Mouse (Mus musculus) CH12.LX (cell line): ENCODE data around the gene Grk3. TPM values are rescaled to one million over a fixed set of nuclear protein-coding genes. Genes with fewer than 3 reads are reported as not detected.

ENCODE experiments used
- DNase-seq: peaks from one replicate; pipeline ENCODE4 v3.0.0-alpha.2; 2013; ENCODE audit errors: extremely low read depth
- H3K27ac ChIP-seq: 2 replicates; pipeline ENCODE4 v1.5.1; 2012; ENCODE audit warnings: low read depth, mild to moderate bottlenecking, control low read depth, moderate library complexity; ENCODE audit not compliant: insufficient read depth
- H3K27me3 ChIP-seq: replicated peaks from 2 replicates; pipeline ENCODE3; 2012; ENCODE audit warnings: inconsistent platforms
- H3K36me3 ChIP-seq, 2 experiments: replicated peaks in 1 of 2; 2 replicates each; pipeline versions ENCODE3 to v1.6.1; 2012; ENCODE audit warnings: inconsistent platforms in 1 of 2, low read length in 1 of 2, mild to moderate bottlenecking in 1 of 2, mixed read lengths in 1 of 2, moderate library complexity in 1 of 2; ENCODE audit not compliant: control insufficient read depth in 1 of 2, insufficient read depth in 1 of 2
- H3K4me1 ChIP-seq, 2 experiments: 2 replicates each; pipeline ENCODE4 v1.6.1; 2012; ENCODE audit warnings: inconsistent platforms in 1 of 2, moderate library complexity in 1 of 2; ENCODE audit not compliant: insufficient read depth in 2 of 2, control insufficient read depth in 1 of 2
- H3K4me2 ChIP-seq: 2 replicates; pipeline ENCODE4 v1.6.1; 2012; ENCODE audit warnings: low read depth, mild to moderate bottlenecking, control low read depth; ENCODE audit not compliant: poor library complexity, insufficient read depth, severe bottlenecking
- H3K4me3 ChIP-seq, 3 experiments: fragments of 150-350 bp in 1 of 3; sonication (generic) in 1 of 3; replicated peaks in 1 of 3; 2 replicates each; pipeline versions ENCODE3 to v1.5.1; 2011 to 2012; ENCODE audit warnings: low read depth in 2 of 3, low read length in 2 of 3, mild to moderate bottlenecking in 2 of 3, moderate library complexity in 2 of 3, control low read depth in 1 of 3, improper control_type of control experiment in 1 of 3, inconsistent platforms in 1 of 3, mixed read lengths in 1 of 3; ENCODE audit not compliant: poor library complexity in 1 of 3
- H3K79me2 ChIP-seq: replicated peaks from 2 replicates; pipeline ENCODE4 v1.6.1; 2012; ENCODE audit warnings: mild to moderate bottlenecking, moderate library complexity; ENCODE audit not compliant: control insufficient read depth, poor library complexity, insufficient read depth, severe bottlenecking; ENCODE audit errors: extremely low read depth
- H3K9ac ChIP-seq: 2 replicates; pipeline ENCODE4 v1.6.1; 2012; ENCODE audit warnings: low read depth, mild to moderate bottlenecking, control low read depth, moderate library complexity; ENCODE audit not compliant: insufficient read depth
- H3K9me3 ChIP-seq: replicated peaks from 2 replicates; pipeline ENCODE3; 2012; ENCODE audit warnings: low read length, inconsistent platforms, mixed read lengths
- BHLHE40 ChIP-seq: IDR thresholded peaks from 2 replicates; pipeline ENCODE4 v1.6.1; 2011; ENCODE audit warnings: mild to moderate bottlenecking, low read depth, low read length, improper control_type of control experiment
- CTCF ChIP-seq, 2 experiments: IDR thresholded peaks in 1 of 2; conservative IDR thresholded peaks in 1 of 2; 2 replicates each; pipeline ENCODE4 v1.5.1; 2011 to 2012; ENCODE audit warnings: low read depth in 2 of 2, low read length in 2 of 2, improper control_type of control experiment in 1 of 2, inconsistent platforms in 1 of 2, mild to moderate bottlenecking in 1 of 2, moderate library complexity in 1 of 2
- E2F4 ChIP-seq: IDR thresholded peaks from 2 replicates; pipeline ENCODE4 v1.6.1; 2011; ENCODE audit warnings: low read depth, low read length, improper control_type of control experiment; ENCODE audit not compliant: insufficient replicate concordance
- ETS1 ChIP-seq: conservative IDR thresholded peaks from 2 replicates; pipeline ENCODE4 v1.6.1; 2012; ENCODE audit warnings: low read depth, mild to moderate bottlenecking, inconsistent platforms, low read length, improper control_type of control experiment, moderate library complexity
- HCFC1 ChIP-seq: IDR thresholded peaks from 2 replicates; pipeline ENCODE4 v1.6.1; 2012; ENCODE audit warnings: low read depth, mild to moderate bottlenecking, inconsistent platforms, low read length, improper control_type of control experiment
- IRF4 ChIP-seq: IDR thresholded peaks from 2 replicates; pipeline ENCODE4 v1.6.1; 2014; ENCODE audit warnings: low read depth, mild to moderate bottlenecking, inconsistent platforms, low read length, improper control_type of control experiment
- JUND ChIP-seq: conservative IDR thresholded peaks from 2 replicates; pipeline ENCODE4 v1.6.1; 2011; ENCODE audit warnings: low read depth, low read length, improper control_type of control experiment
- MAFK ChIP-seq: IDR thresholded peaks from 2 replicates; pipeline ENCODE4 v1.6.1; 2011; ENCODE audit warnings: low read length, improper control_type of control experiment; ENCODE audit not compliant: insufficient replicate concordance
- MAX ChIP-seq: IDR thresholded peaks from 2 replicates; pipeline ENCODE4 v1.6.1; 2011; ENCODE audit warnings: low read length, improper control_type of control experiment
- MAZ ChIP-seq: IDR thresholded peaks from 2 replicates; pipeline ENCODE4 v1.6.1; 2012; ENCODE audit warnings: low read depth, mild to moderate bottlenecking, inconsistent platforms, low read length, improper control_type of control experiment, moderate library complexity
- MEF2A ChIP-seq: IDR thresholded peaks from 2 replicates; pipeline ENCODE4 v1.6.1; 2014; ENCODE audit warnings: low read depth, mild to moderate bottlenecking, inconsistent platforms, low read length, improper control_type of control experiment, borderline replicate concordance
- NELFE ChIP-seq: IDR thresholded peaks from 2 replicates; pipeline ENCODE4 v1.6.1; 2011; ENCODE audit warnings: low read depth, low read length, improper control_type of control experiment
- NRF1 ChIP-seq: IDR thresholded peaks from 2 replicates; pipeline ENCODE4 v1.6.1; 2014; ENCODE audit warnings: low read depth, mild to moderate bottlenecking, inconsistent platforms, low read length, improper control_type of control experiment, moderate library complexity
- POLR2A ChIP-seq: IDR thresholded peaks from 2 replicates; pipeline ENCODE4 v1.6.1; 2011; ENCODE audit warnings: low read depth, mild to moderate bottlenecking, improper control_type of control experiment, low read length
- RAD21 ChIP-seq: IDR thresholded peaks from 2 replicates; pipeline ENCODE4 v1.6.1; 2011; ENCODE audit warnings: low read depth, mild to moderate bottlenecking, low read length, improper control_type of control experiment, moderate library complexity
- RCOR1 ChIP-seq: conservative IDR thresholded peaks from 2 replicates; pipeline ENCODE4 v1.6.1; 2012; ENCODE audit warnings: low read depth, mild to moderate bottlenecking, inconsistent platforms, low read length, improper control_type of control experiment
- SMC3 ChIP-seq: IDR thresholded peaks from 2 replicates; pipeline ENCODE4 v1.6.1; 2011; ENCODE audit warnings: low read depth, low read length, improper control_type of control experiment
- TBP ChIP-seq: conservative IDR thresholded peaks from 2 replicates; pipeline ENCODE4 v1.6.1; 2011; ENCODE audit warnings: low read depth, low read length, improper control_type of control experiment
- TCF12 ChIP-seq: IDR thresholded peaks from 2 replicates; pipeline ENCODE4 v1.6.1; 2014; ENCODE audit warnings: low read depth, mild to moderate bottlenecking, inconsistent platforms, low read length, improper control_type of control experiment
- UBTF ChIP-seq: IDR thresholded peaks from 2 replicates; pipeline ENCODE4 v1.6.1; 2012; ENCODE audit warnings: low read depth, mild to moderate bottlenecking, inconsistent platforms, low read length, improper control_type of control experiment, moderate library complexity
- USF1 ChIP-seq: IDR thresholded peaks from 2 replicates; pipeline ENCODE4 v1.6.1; 2014; ENCODE audit warnings: low read depth, mild to moderate bottlenecking, inconsistent platforms, low read length, improper control_type of control experiment
- ZKSCAN1 ChIP-seq: IDR thresholded peaks from 2 replicates; pipeline ENCODE4 v1.6.1; 2012; ENCODE audit warnings: low read depth, inconsistent platforms, low read length, improper control_type of control experiment, borderline replicate concordance
- ZMIZ1 ChIP-seq: IDR thresholded peaks from 2 replicates; pipeline ENCODE4 v1.6.1; 2012; ENCODE audit warnings: low read depth, mild to moderate bottlenecking, inconsistent platforms, low read length, improper control_type of control experiment
- ZNF384 ChIP-seq: IDR thresholded peaks from 2 replicates; pipeline ENCODE4 v1.6.1; 2012; ENCODE audit warnings: low read depth, low read length, improper control_type of control experiment, inconsistent platforms
- dilution Hi-C: fragments of 300-500 bp; cut with MboI; formaldehyde crosslinking; loops from 2 replicates; pipeline ENCODE4 v1.14.3; 2020; ENCODE audit warnings: low sequenced_read_pairs; ENCODE audit not compliant: extremely low pct_unique_long_range_greater_than_20kb, extremely low pct_ligation_motif_present
- in situ Hi-C: fragments of 300-500 bp; cut with MboI; formaldehyde crosslinking; loops from 3 replicates; pipeline ENCODE4 v1.14.3; 2019; ENCODE audit warnings: low sequenced_read_pairs, low pct_ligation_motif_present, low pct_unique_long_range_greater_than_20kb, mixed read lengths
- polyA plus RNA-seq: library from polyadenylated mRNA; unstranded; fragments of >175 nt; gene quantifications from 2 replicates; pipeline ENCODE4 v1.2.1, GENCODE M21; 2012; ENCODE audit warnings: low read depth; ENCODE audit not compliant: insufficient read length
- total RNA-seq, 2 experiments: library from RNA; depleted of rRNA; stranded (reverse); fragments of 300-350 nt in 1 of 2; fragments of >200 nt in 1 of 2; gene quantifications; 2 replicates each; pipeline ENCODE4 v1.2.3; 2012 to 2014

Gene Grk3
- total RNA-seq (2012; rRNA removed) = not detected in 2 replicates
- not detected in 2 replicates for total RNA-seq (2014; rRNA removed)
- polyA plus RNA-seq = not detected in 2 replicates

GRCm38 (mm10) chr5:113015236-113016061 is at the start of gene Grk3:
Gene Grk3 (minus strand): TSS chr5:113015791.
- no peak within 1 kb of the TSS for H3K4me2 ChIP-seq
- no peak within 1 kb of the TSS for H3K27ac ChIP-seq
- dilution Hi-C loops (no loop called here), in situ Hi-C loops (no loop called here)
- H3K27me3 ChIP-seq = no peaks in the 10 kb centered on the region
- H3K79me2 ChIP-seq = no peaks in the 10 kb centered on the region
- no peaks in the 10 kb centered on the region for H3K4me1 ChIP-seq
- no peak within 1 kb of the TSS for H3K4me3 ChIP-seq
- H3K36me3 ChIP-seq = no peaks in the 10 kb centered on the region
- DNase-seq = no peak
- TF ChIP-seq TCF12 = no peak
- no peak for TF ChIP-seq ZKSCAN1
- no peak within 1 kb of the TSS for H3K9ac ChIP-seq
- H3K9me3 ChIP-seq = peaks cover 85% of the 10 kb centered on the region

- peak; percentile 69 for TF ChIP-seq RAD21
- peak; percentile 57 for TF ChIP-seq SMC3
- no peak for TF ChIP-seq TBP
- no peak for TF ChIP-seq POLR2A
- TF ChIP-seq E2F4 = no peak
- TF ChIP-seq JUND = no peak
- TF ChIP-seq CTCF (conservative IDR thresholded peaks at IDR 0.05 in 1 of 2, IDR thresholded peaks at IDR 0.05 in 1 of 2; ENCODE audit: low read depth in 2 of 2, low read length in 2 of 2) = peak; percentile 48 to 65; a peak in 3 of 4 replicates
- TF ChIP-seq RCOR1 = no peak
- no peak for TF ChIP-seq IRF4
- TF ChIP-seq, all 38 proteins: peak for 3
- no peak overlapping the region for H3K4me3 ChIP-seq
- H3K79me2 ChIP-seq = no peaks in the 10 kb centered on the region
- no peak overlapping the region for H3K27ac ChIP-seq
- no peaks in the 10 kb centered on the region for H3K9me3 ChIP-seq
- dilution Hi-C loops (no loop called here), in situ Hi-C loops (loop anchor here (10.0 kb wide), 2 partner anchors 180 to 620 kb away; no protein-coding TSS in a partner anchor)
- peak; percentile 51 for DNase-seq
- no peak overlapping the region for H3K4me2 ChIP-seq
- H3K9ac ChIP-seq = no peak overlapping the region
- no peaks in the 10 kb centered on the region for H3K4me1 ChIP-seq
- H3K36me3 ChIP-seq = no peaks in the 10 kb centered on the region
- H3K27me3 ChIP-seq = peaks cover 51% of the 10 kb centered on the region
Measured at GRCm38 (mm10) chr5:113054308-113054707, 38.7 kb upstream of the Grk3 start.

GRCm38 (mm10) chr5:113050581-113051185 is 35.1 kb upstream of the Grk3 start:
- Histone ChIP-seq H3K27me3 (peaks cover 19% of the 10 kb centered on the region), H3K9ac (no peak overlapping the region), H3K4me1 (no peaks in the 10 kb centered on the region), H3K79me2 (no peaks in the 10 kb centered on the region), H3K9me3 (peaks cover 2% of the 10 kb centered on the region), H3K4me3 (no peak overlapping the region), H3K4me2 (no peak overlapping the region), H3K27ac (no peak overlapping the region), H3K36me3 (no peaks in the 10 kb centered on the region)
- dilution Hi-C loops (no loop called here), in situ Hi-C loops (loop anchor here (10.0 kb wide), 2 partner anchors 176 to 616 kb away; no protein-coding TSS in a partner anchor)
- no peak for DNase-seq
- no peak for TF ChIP-seq UBTF
- no peak for TF ChIP-seq USF1
- no peak for TF ChIP-seq MAZ
- TF ChIP-seq BHLHE40 = no peak
- TF ChIP-seq HCFC1 = no peak
- TF ChIP-seq ZMIZ1 = no peak
- TF ChIP-seq MEF2A = no peak
- TF ChIP-seq MAX = no peak
- no peak for TF ChIP-seq MAFK
- no peak for TF ChIP-seq NELFE
- TF ChIP-seq SMC3 = no peak
- no peak for TF ChIP-seq IRF4
- TF ChIP-seq ZNF384 = no peak
- TF ChIP-seq NRF1 = no peak
- TF ChIP-seq RCOR1 = no peak
- no peak for TF ChIP-seq ETS1
